Mouse (Mus musculus): ENCODE results near the gene Pkn2.

- TF ChIP-seq POLR2A (IDR thresholded peaks at IDR 0.05; ENCODE audit: low read depth, low read length) = no peak
- no peak for TF ChIP-seq CTCF (conservative IDR thresholded peaks at IDR 0.05; ENCODE audit: insufficient read depth, insufficient read length, low read depth, low read length)
Observed at GRCm38 (mm10) chr3:142890442-142890841, 8.6 kb upstream of the Pkn2 start.
